Mouse (Mus musculus): ENCODE data around the gene Filip1l. TPM values are rescaled to one million over a fixed set of nuclear protein-coding genes. Genes with fewer than 3 reads are reported as not detected.

The Filip1l gene
- polyA plus RNA-seq, 1 experiment from 2014 or later, result 13.0 TPM

GRCm38 (mm10) chr16:57484043-57484795 is 131.3 kb downstream of the Filip1l start:
- WGBS, result 61% methylated on average over 12 of the region's 12 CpGs
- Histone ChIP-seq H3K4me3 (ENCODE audit: low read depth, low read length) (no peak overlapping the region), H3K27me3 (ENCODE audit: control insufficient read depth, insufficient read depth, low read length) (no peaks in the 10 kb centered on the region), H3K4me1 (ENCODE audit: control insufficient read depth, insufficient read depth, low read length) (no peaks in the 10 kb centered on the region), H3K4me2 (ENCODE audit: low read depth) (no peak overlapping the region), H3K9ac (ENCODE audit: low read length) (no peak overlapping the region), H3K9me3 (ENCODE audit: control insufficient read depth, low read length) (no peaks in the 10 kb centered on the region), H3K27ac (ENCODE audit: low read depth, low read length) (no peak overlapping the region), H3K36me3 (ENCODE audit: control insufficient read depth, insufficient read depth, low read length) (no peaks in the 10 kb centered on the region)
- ATAC-seq (ENCODE audit: insufficient read depth, low FRiP score, low TSS enrichment) (peak; percentile 60), DNase-seq (ENCODE audit: low spot score) (peak; percentile 32)

DNA sequence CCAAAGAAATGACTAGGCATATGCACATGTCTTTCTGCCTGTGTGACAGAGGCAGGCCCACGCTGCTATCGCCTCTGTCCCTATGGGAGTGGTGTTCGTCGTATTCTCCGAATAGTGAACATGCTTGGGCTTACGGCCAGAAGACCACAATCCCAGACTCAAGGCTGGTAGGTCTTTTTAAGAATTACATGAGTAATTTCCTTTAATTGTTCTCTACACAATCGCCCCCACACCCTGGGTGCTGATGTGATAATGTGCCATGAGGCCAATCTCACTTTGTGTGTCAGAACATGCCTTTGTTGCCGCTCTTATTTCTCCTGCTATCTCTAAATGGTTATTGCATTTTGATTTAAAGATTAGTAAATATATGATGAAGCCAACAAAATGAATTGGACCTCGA is 132.4 kb downstream of the Filip1l start:
- Histone ChIP-seq H3K9me3 (ENCODE audit: control insufficient read depth, low read length) (no peaks in the 10 kb centered on the region), H3K4me1 (ENCODE audit: control insufficient read depth, insufficient read depth, low read length) (no peaks in the 10 kb centered on the region), H3K9ac (ENCODE audit: low read length) (no peak overlapping the region), H3K4me3 (ENCODE audit: low read depth, low read length) (no peak overlapping the region), H3K27ac (ENCODE audit: low read depth, low read length) (no peak overlapping the region), H3K27me3 (ENCODE audit: control insufficient read depth, insufficient read depth, low read length) (no peaks in the 10 kb centered on the region), H3K36me3 (ENCODE audit: control insufficient read depth, insufficient read depth, low read length) (no peaks in the 10 kb centered on the region), H3K4me2 (ENCODE audit: low read depth) (no peak overlapping the region)
- ATAC-seq (ENCODE audit: insufficient read depth, low FRiP score, low TSS enrichment) (no peak), DNase-seq (ENCODE audit: low spot score) (no peak)
- WGBS, result 85% methylated on average over 9 of the region's 9 CpGs

- H3K4me2 ChIP-seq (ENCODE audit: low read depth), result no peak overlapping the region
- no peak for DNase-seq (ENCODE audit: low spot score)
- H3K36me3 ChIP-seq (ENCODE audit: control insufficient read depth, insufficient read depth, low read length), result no peaks in the 10 kb centered on the region
- no peaks in the 10 kb centered on the region for H3K27me3 ChIP-seq (ENCODE audit: control insufficient read depth, insufficient read depth, low read length)
- H3K9me3 ChIP-seq (ENCODE audit: control insufficient read depth, low read length), result no peaks in the 10 kb centered on the region
- 93% methylated on average over 5 of the region's 5 CpGs for WGBS
- H3K9ac ChIP-seq (ENCODE audit: low read length), result no peak overlapping the region
- H3K4me1 ChIP-seq (ENCODE audit: control insufficient read depth, insufficient read depth, low read length), result no peaks in the 10 kb centered on the region
- no peak for ATAC-seq (ENCODE audit: insufficient read depth, low FRiP score, low TSS enrichment)
- no peak overlapping the region for H3K4me3 ChIP-seq (ENCODE audit: low read depth, low read length)
- H3K27ac ChIP-seq (ENCODE audit: low read depth, low read length), result no peak overlapping the region
Measured at GRCm38 (mm10) chr16:57486266-57486665, 133.4 kb downstream of the Filip1l start.

DNA sequence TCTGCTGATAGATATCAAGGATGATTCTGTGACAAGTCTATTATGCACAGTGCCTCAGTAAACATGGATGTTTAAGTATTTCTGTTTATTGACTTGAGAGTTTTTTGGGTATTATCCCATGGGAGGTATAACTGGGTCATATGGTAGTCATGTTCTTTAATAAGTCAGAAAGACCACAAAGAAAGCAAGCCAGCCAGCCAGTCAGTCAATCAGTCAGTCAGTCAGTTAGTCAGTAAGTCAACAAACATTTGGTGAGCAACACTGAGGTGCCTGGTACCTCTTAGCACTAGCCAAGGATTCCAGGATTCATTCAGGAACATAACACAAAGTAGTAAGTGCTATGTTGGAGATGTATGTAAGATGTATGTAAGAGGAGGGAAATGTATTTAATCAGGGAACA is 135.8 kb downstream of the Filip1l start:
- no peaks in the 10 kb centered on the region for H3K4me1 ChIP-seq (ENCODE audit: control insufficient read depth, insufficient read depth, low read length)
- no peak overlapping the region for H3K4me3 ChIP-seq (ENCODE audit: low read depth, low read length)
- ATAC-seq (ENCODE audit: insufficient read depth, low FRiP score, low TSS enrichment) (no peak), DNase-seq (ENCODE audit: low spot score) (no peak)
- no peaks in the 10 kb centered on the region for H3K27me3 ChIP-seq (ENCODE audit: control insufficient read depth, insufficient read depth, low read length)
- H3K27ac ChIP-seq (ENCODE audit: low read depth, low read length), result no peak overlapping the region
- H3K9ac ChIP-seq (ENCODE audit: low read length), result no peak overlapping the region
- no peak overlapping the region for H3K4me2 ChIP-seq (ENCODE audit: low read depth)
- H3K36me3 ChIP-seq (ENCODE audit: control insufficient read depth, insufficient read depth, low read length), result no peaks in the 10 kb centered on the region
- no peaks in the 10 kb centered on the region for H3K9me3 ChIP-seq (ENCODE audit: control insufficient read depth, low read length)

DNA sequence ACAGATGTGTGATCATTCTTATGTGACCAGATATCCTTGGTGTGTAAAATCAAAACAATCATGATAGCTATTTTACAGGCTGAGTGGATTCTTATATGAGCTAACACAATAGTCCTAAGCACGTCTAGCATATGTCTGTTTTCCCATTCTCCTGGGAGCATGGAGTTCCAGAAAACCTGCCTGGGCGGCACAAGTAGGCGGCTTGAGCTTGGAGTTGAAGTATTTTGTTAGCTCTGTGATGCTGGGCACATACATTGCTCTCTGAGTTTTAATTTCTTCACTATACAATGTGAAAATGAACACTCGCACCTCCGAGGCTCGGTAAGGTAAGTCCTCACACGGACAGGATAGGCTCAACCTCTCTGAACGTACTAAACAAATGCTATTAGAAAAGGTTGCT is 137.8 kb downstream of the Filip1l start:
- Histone ChIP-seq H3K27me3 (ENCODE audit: control insufficient read depth, insufficient read depth, low read length) (no peaks in the 10 kb centered on the region), H3K27ac (ENCODE audit: low read depth, low read length) (no peak overlapping the region), H3K9ac (ENCODE audit: low read length) (no peak overlapping the region), H3K9me3 (ENCODE audit: control insufficient read depth, low read length) (no peaks in the 10 kb centered on the region), H3K4me3 (ENCODE audit: low read depth, low read length) (no peak overlapping the region), H3K36me3 (ENCODE audit: control insufficient read depth, insufficient read depth, low read length) (no peaks in the 10 kb centered on the region), H3K4me2 (ENCODE audit: low read depth) (no peak overlapping the region), H3K4me1 (ENCODE audit: control insufficient read depth, insufficient read depth, low read length) (no peaks in the 10 kb centered on the region)
- 92% methylated on average over 8 of the region's 8 CpGs for WGBS
- no peak for DNase-seq (ENCODE audit: low spot score)
- ATAC-seq (ENCODE audit: insufficient read depth, low FRiP score, low TSS enrichment), result no peak

DNA sequence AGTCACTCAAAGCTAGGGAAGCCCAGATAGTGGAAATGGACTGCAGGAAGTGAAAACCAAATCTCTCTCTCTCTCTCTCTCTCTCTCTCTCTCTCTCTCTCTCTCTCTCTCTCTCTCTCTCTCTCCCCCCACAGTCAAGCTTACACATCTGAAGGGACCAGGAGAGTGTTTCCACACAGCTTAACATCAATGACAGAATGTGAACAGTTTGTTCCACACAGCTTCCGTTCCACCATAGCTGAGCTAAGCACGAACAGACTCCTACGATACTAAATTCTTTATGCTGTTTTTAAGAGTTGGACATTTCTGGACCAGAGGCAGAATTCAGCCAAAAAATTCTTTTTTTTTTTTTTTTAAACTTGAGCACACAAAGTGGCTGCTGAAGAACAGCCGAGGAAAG is 139.0 kb downstream of the Filip1l start:
- H3K9me3 ChIP-seq (ENCODE audit: control insufficient read depth, low read length), result no peaks in the 10 kb centered on the region
- WGBS, result 98% methylated on average over 4 of the region's 4 CpGs
- H3K27ac ChIP-seq (ENCODE audit: low read depth, low read length), result no peak overlapping the region
- no peak overlapping the region for H3K4me3 ChIP-seq (ENCODE audit: low read depth, low read length)
- no peaks in the 10 kb centered on the region for H3K27me3 ChIP-seq (ENCODE audit: control insufficient read depth, insufficient read depth, low read length)
- no peak for DNase-seq (ENCODE audit: low spot score)
- H3K4me1 ChIP-seq (ENCODE audit: control insufficient read depth, insufficient read depth, low read length), result no peaks in the 10 kb centered on the region
- no peak overlapping the region for H3K9ac ChIP-seq (ENCODE audit: low read length)
- no peak for ATAC-seq (ENCODE audit: insufficient read depth, low FRiP score, low TSS enrichment)
- H3K36me3 ChIP-seq (ENCODE audit: control insufficient read depth, insufficient read depth, low read length), result no peaks in the 10 kb centered on the region
- H3K4me2 ChIP-seq (ENCODE audit: low read depth), result no peak overlapping the region

GRCm38 (mm10) chr16:57495476-57496203 is 142.7 kb downstream of the Filip1l start:
- Histone ChIP-seq H3K27ac (ENCODE audit: low read depth, low read length) (no peak overlapping the region), H3K4me2 (ENCODE audit: low read depth) (no peak overlapping the region), H3K36me3 (ENCODE audit: control insufficient read depth, insufficient read depth, low read length) (no peaks in the 10 kb centered on the region), H3K9me3 (ENCODE audit: control insufficient read depth, low read length) (no peaks in the 10 kb centered on the region), H3K9ac (ENCODE audit: low read length) (no peak overlapping the region), H3K4me3 (ENCODE audit: low read depth, low read length) (no peak overlapping the region), H3K27me3 (ENCODE audit: control insufficient read depth, insufficient read depth, low read length) (no peaks in the 10 kb centered on the region), H3K4me1 (ENCODE audit: control insufficient read depth, insufficient read depth, low read length) (no peaks in the 10 kb centered on the region)
- 79% methylated on average over 10 of the region's 10 CpGs for WGBS
- ATAC-seq (ENCODE audit: insufficient read depth, low FRiP score, low TSS enrichment) (no peak), DNase-seq (ENCODE audit: low spot score) (no peak)

DNA sequence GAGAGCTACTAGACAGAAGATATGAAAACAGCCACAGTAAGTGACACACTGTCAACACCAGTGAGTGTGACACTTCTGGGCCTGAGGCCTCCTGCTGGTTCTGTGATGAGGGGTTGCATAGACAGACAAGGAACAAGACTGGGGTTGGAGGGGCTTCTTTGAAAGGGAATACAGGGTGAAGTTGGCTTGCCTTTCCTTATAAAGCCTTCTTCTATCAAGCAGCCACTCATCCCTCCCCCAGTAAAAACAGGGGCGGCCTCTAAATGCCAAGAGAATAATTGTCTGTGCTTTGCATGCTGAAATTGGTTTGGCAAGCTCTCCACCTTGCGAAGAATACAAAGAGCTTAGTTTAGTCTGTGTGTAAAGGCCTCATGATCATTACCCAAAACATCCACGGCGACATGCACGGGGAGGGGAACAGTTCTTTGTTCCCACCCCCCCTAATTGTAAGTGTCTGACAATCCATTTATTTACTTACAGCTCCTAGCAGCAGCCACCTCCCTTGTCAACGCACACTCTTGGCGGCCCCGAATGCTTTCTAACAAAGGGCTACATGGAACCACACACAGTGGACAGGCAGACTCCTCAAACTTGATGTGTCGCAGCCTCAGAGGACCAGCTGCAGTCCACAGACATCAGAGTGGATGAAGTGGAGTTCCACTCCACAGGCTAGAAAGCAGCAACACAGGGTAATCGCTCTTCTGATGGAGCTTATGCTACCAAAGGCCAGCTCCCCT is 143.7 kb downstream of the Filip1l start:
- no peaks in the 10 kb centered on the region for H3K36me3 ChIP-seq (ENCODE audit: control insufficient read depth, insufficient read depth, low read length)
- peak; percentile 18 for DNase-seq (ENCODE audit: low spot score)
- H3K4me3 ChIP-seq (ENCODE audit: low read depth, low read length), result no peak overlapping the region
- H3K4me2 ChIP-seq (ENCODE audit: low read depth), result no peak overlapping the region
- WGBS, result 57% methylated on average over 10 of the region's 10 CpGs
- H3K9me3 ChIP-seq (ENCODE audit: control insufficient read depth, low read length), result no peaks in the 10 kb centered on the region
- no peak overlapping the region for H3K9ac ChIP-seq (ENCODE audit: low read length)
- no peaks in the 10 kb centered on the region for H3K4me1 ChIP-seq (ENCODE audit: control insufficient read depth, insufficient read depth, low read length)
- no peak overlapping the region for H3K27ac ChIP-seq (ENCODE audit: low read depth, low read length)
- ATAC-seq (ENCODE audit: insufficient read depth, low FRiP score, low TSS enrichment), result peak; percentile 45; the same call in 1 of the 2 replicates
- no peaks in the 10 kb centered on the region for H3K27me3 ChIP-seq (ENCODE audit: control insufficient read depth, insufficient read depth, low read length)

Measured in neural tube, embryonic 11.5 days (tissue).